Mouse (Mus musculus): ENCODE measurements around the gene Smurf2. TPM values are rescaled to one million over a fixed set of nuclear protein-coding genes. Genes with fewer than 3 reads are reported as not detected.

Smurf2 gene
- total RNA-seq, 4 experiments from 2014 or later = 25.3 to 32.9 (median 28.0) TPM

- DNase-seq (ENCODE audit: low spot score in 2 of 2) = no peak
Observed at GRCm38 (mm10) chr11:106907253-106907652, 13.3 kb downstream of the Smurf2 start.

- no peak for DNase-seq (ENCODE audit: low spot score in 2 of 2)
Observed at GRCm38 (mm10) chr11:106905707-106906106, 14.8 kb downstream of the Smurf2 start.

GRCm38 (mm10) chr11:106899804-106900203 lies 20.7 kb downstream of the Smurf2 start:
- DNase-seq (ENCODE audit: low spot score in 2 of 2) = no peak

- no peak for DNase-seq (ENCODE audit: low spot score in 2 of 2)
Observed at GRCm38 (mm10) chr11:106896561-106897168, 23.9 kb downstream of the Smurf2 start.

GRCm38 (mm10) chr11:106883656-106884055 lies 36.9 kb downstream of the Smurf2 start:
- no peak for DNase-seq (ENCODE audit: low spot score in 2 of 2)

GRCm38 (mm10) chr11:106872650-106873049 lies 47.9 kb downstream of the Smurf2 start:
- no peak for DNase-seq (ENCODE audit: low spot score in 2 of 2)

- no peak for DNase-seq (ENCODE audit: low spot score in 2 of 2)
Observed at GRCm38 (mm10) chr11:106851438-106851837, 69.1 kb downstream of the Smurf2 start.

- no peak for DNase-seq (ENCODE audit: low spot score in 2 of 2)
Observed at GRCm38 (mm10) chr11:106842002-106842401, 78.5 kb downstream of the Smurf2 start.

- DNase-seq (ENCODE audit: low spot score in 2 of 2) = no peak
Observed at GRCm38 (mm10) chr11:106828079-106828478, 92.4 kb downstream of the Smurf2 start.

- no peak for DNase-seq (ENCODE audit: low spot score in 2 of 2)
Observed at GRCm38 (mm10) chr11:106824403-106824802, 96.1 kb downstream of the Smurf2 start.

- no peak for DNase-seq (ENCODE audit: low spot score in 2 of 2)
Observed at GRCm38 (mm10) chr11:106823741-106824140, 96.8 kb downstream of the Smurf2 start.

- no peak for DNase-seq (ENCODE audit: low spot score in 2 of 2)
Observed at GRCm38 (mm10) chr11:106822911-106823310, 97.6 kb downstream of the Smurf2 start.

GRCm38 (mm10) chr11:106822491-106822890 lies 98.0 kb downstream of the Smurf2 start:
- no peak for DNase-seq (ENCODE audit: low spot score in 2 of 2)

- DNase-seq (ENCODE audit: low spot score in 2 of 2) = no peak
Observed at GRCm38 (mm10) chr11:106821397-106821796, 99.1 kb downstream of the Smurf2 start.

- DNase-seq (ENCODE audit: low spot score in 2 of 2) = peak; percentile 12 to 37
Observed at GRCm38 (mm10) chr11:106820972-106821371, 99.5 kb downstream of the Smurf2 start.

GRCm38 (mm10) chr11:106820252-106820651 lies 100.3 kb downstream of the Smurf2 start:
- no peak for DNase-seq (ENCODE audit: low spot score in 2 of 2)

GRCm38 (mm10) chr11:106819595-106819994 lies 100.9 kb downstream of the Smurf2 start:
- no peak for DNase-seq (ENCODE audit: low spot score in 2 of 2)

- no peak for DNase-seq (ENCODE audit: low spot score in 2 of 2)
Observed at GRCm38 (mm10) chr11:106818341-106818740, 102.2 kb downstream of the Smurf2 start.

GRCm38 (mm10) chr11:106817808-106818207 lies 102.7 kb downstream of the Smurf2 start:
- no peak for DNase-seq (ENCODE audit: low spot score in 2 of 2)

- DNase-seq (ENCODE audit: low spot score in 2 of 2) = no peak
Observed at GRCm38 (mm10) chr11:106817156-106817555, 103.4 kb downstream of the Smurf2 start.

GRCm38 (mm10) chr11:106816316-106816715 lies 104.2 kb downstream of the Smurf2 start:
- DNase-seq (ENCODE audit: low spot score in 2 of 2) = no peak

GRCm38 (mm10) chr11:106815761-106816160 lies 104.8 kb downstream of the Smurf2 start:
- no peak for DNase-seq (ENCODE audit: low spot score in 2 of 2)

- DNase-seq (ENCODE audit: low spot score in 2 of 2) = no peak
Observed at GRCm38 (mm10) chr11:106815331-106815730, 105.2 kb downstream of the Smurf2 start.

Measured in gastrocnemius, adult 8-10 months (tissue).